Mouse (Mus musculus) hindbrain, embryonic 14.5 days (tissue): ENCODE results near the gene Pdf. TPM values are rescaled to one million over a fixed set of nuclear protein-coding genes. Genes with fewer than 3 reads are reported as not detected.
"Not testable (repeated sequence)": the region's sequence is repeated elsewhere in the genome, so short reads cannot be mapped to it uniquely, and the experiment has no call there.

Source experiments
- ATAC-seq: fragments of 200-750 bp; cut with Nextera tagmentation; 2 replicates; pipeline ENCODE4 v1.8.0; 2017; ENCODE audit warnings: moderate number of reproducible peaks, mild to moderate bottlenecking, moderate TSS enrichment, moderate library complexity; ENCODE audit not compliant: low FRiP score
- DNase-seq: peaks from one replicate; pipeline ENCODE4 v3.0.0-alpha.2; 2015; ENCODE audit warnings: low spot score
- H3K27ac ChIP-seq: fragments of 300-500 bp; sonication (generic); 2 replicates; pipeline ENCODE4 v1.5.1; 2014; ENCODE audit warnings: mild to moderate bottlenecking, moderate library complexity
- H3K27me3 ChIP-seq: fragments of 300-500 bp; sonication (generic); 2 replicates; pipeline ENCODE4 v1.6.1; 2014; ENCODE audit warnings: mild to moderate bottlenecking, low read length, mixed read lengths; ENCODE audit not compliant: control insufficient read depth, insufficient read depth
- H3K36me3 ChIP-seq: fragments of 300-500 bp; sonication (generic); replicated peaks from 2 replicates; pipeline ENCODE4 v1.6.1; 2014; ENCODE audit not compliant: control insufficient read depth, insufficient read depth
- H3K4me1 ChIP-seq: fragments of 300-500 bp; sonication (generic); replicated peaks from 2 replicates; pipeline ENCODE4 v1.6.1; 2014; ENCODE audit warnings: antibody characterized with exemption, low read length, mixed read lengths; ENCODE audit not compliant: control insufficient read depth, insufficient read depth
- H3K4me2 ChIP-seq: fragments of 300-500 bp; sonication (generic); replicated peaks from 2 replicates; pipeline ENCODE4 v1.6.1; 2014; ENCODE audit warnings: mild to moderate bottlenecking, moderate library complexity
- H3K4me3 ChIP-seq: fragments of 300-500 bp; sonication (generic); replicated peaks from 2 replicates; pipeline ENCODE4 v1.5.1; 2014; ENCODE audit warnings: mild to moderate bottlenecking, low read length
- H3K9ac ChIP-seq: fragments of 300-500 bp; sonication (generic); 2 replicates; pipeline ENCODE4 v1.6.1; 2014
- H3K9me3 ChIP-seq: fragments of 300-500 bp; sonication (generic); 2 replicates; pipeline ENCODE4 v1.6.1; 2016; ENCODE audit warnings: low read length; ENCODE audit not compliant: control insufficient read depth
- WGBS: fragments of 180-500 bp; shearing (Covaris S2); extraction: QIAGEN DNeasy Blood & Tissue Kit; methylation state at CpG from one replicate; pipeline ENCODE4 v1.1.7; 2014; 5-methylcytosine and 5-hydroxymethylcytosine counted together
- polyA plus RNA-seq: library from polyadenylated mRNA; unstranded; fragments of >200 nt; fragmentation: Nextera tagmentation; extraction: Ambion mirVana; gene quantifications from 2 replicates; pipeline ENCODE4 v1.2.1, GENCODE M21; 2014

Gene Pdf
- polyA plus RNA-seq, 1 experiment from 2014 or later, result 32.1 TPM

DNA sequence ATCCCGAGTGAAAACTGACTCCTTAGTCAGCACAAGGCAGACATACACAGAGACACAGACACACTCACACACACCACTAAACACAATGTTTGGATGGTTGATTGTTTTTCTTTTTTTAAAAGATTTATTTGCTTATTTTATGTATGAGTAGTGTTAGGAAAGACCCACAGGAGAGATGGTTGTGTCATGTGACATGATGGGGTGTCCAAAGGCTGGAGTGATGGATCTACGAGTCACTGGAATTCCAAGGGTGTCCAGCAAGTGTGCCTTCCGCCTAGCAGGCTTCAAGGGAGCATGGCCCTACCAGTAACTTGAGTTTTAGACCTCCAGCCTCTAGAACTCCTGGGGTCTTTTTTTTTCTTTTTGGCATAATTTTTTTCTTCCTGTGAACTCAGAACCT lies 19.1 kb downstream of the Pdf start:
- 89% methylated on average over 3 of the region's 3 CpGs for WGBS
- no peak overlapping the region for H3K4me3 ChIP-seq
- no peak overlapping the region for H3K27ac ChIP-seq
- DNase-seq (no peak), ATAC-seq (no peak)
- no peak overlapping the region for H3K4me2 ChIP-seq
- H3K27me3 ChIP-seq, result no peaks in the 10 kb centered on the region
- H3K36me3 ChIP-seq, result no peaks in the 10 kb centered on the region
- no peak overlapping the region for H3K9ac ChIP-seq
- peaks cover 14% of the 10 kb centered on the region for H3K4me1 ChIP-seq
- no peaks in the 10 kb centered on the region for H3K9me3 ChIP-seq

DNA sequence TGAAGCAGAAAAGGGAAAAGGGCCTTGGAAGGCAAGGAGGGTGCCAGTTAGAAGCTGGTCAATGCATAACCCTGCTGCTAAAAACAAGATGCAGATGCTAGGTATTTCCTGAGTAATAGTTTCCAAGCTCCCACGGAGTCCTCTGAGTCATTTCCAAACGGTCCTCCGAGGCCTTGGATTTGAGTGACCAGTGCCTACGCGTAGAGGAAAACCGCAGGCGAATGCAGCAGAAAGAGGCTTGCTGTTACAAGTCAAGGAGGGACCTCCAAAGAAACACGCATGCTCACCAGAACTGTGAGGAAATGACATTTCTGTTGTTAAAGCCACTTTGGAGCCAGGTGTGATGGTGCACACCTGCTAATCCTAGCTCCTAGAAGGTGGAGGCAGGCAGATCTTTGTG lies 24.9 kb downstream of the Pdf start:
- Histone ChIP-seq H3K27me3 (no peaks in the 10 kb centered on the region), H3K9me3 (no peaks in the 10 kb centered on the region), H3K4me2 (no peak overlapping the region), H3K27ac (no peak overlapping the region), H3K9ac (no peak overlapping the region), H3K36me3 (no peaks in the 10 kb centered on the region), H3K4me3 (no peak overlapping the region), H3K4me1 (no peaks in the 10 kb centered on the region)
- ATAC-seq (no peak), DNase-seq (no peak)
- WGBS, result 94% methylated on average over 8 of the region's 8 CpGs

DNA sequence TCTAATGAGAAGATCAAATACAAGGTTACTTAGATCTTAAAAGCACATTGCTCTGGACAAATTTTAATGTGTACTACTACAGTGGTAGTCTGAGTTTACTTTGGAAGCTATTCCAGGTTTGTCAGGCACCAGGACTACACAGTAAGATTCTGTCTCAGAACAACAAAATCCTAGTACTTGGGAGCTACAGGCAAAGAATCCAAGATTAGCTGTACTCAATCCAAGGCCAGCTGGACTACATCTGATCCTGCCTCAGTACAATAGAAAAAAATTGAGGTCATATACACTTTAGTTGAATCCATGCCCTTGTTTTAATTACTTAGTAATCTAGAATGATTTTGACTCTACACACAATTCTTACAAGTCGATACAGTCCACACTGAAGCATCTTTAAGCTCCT lies 33.5 kb downstream of the Pdf start:
- H3K4me3 ChIP-seq, result no peak overlapping the region
- no peak for ATAC-seq
- no peak overlapping the region for H3K9ac ChIP-seq
- H3K27me3 ChIP-seq, result no peaks in the 10 kb centered on the region
- peaks cover 24% of the 10 kb centered on the region for H3K36me3 ChIP-seq
- no peaks in the 10 kb centered on the region for H3K4me1 ChIP-seq
- H3K27ac ChIP-seq, result no peak overlapping the region
- H3K4me2 ChIP-seq, result no peak overlapping the region
- no peaks in the 10 kb centered on the region for H3K9me3 ChIP-seq
- no peak for DNase-seq
- WGBS, result 87% methylated on average over 1 of the region's 1 CpGs

DNA sequence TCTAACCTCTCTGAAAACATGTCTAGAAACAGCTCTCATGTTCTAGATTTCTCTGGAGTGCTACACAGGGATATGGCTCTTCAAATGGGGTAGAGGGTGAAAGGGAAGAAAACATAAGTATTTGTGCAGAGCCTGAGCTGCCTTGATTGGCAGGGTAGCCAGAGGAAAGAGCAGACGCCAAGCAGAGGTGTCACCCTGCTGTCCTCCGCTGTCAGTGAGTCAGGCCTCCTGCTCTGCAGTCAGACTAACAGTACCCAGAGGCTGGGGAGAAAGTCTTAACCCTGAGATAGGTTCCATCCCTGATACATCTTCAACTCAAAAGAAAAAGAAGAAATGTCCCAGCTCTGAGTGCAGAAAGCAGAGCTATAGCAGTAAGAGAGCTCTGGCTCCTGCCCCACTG lies 35.7 kb downstream of the Pdf start:
- 92% methylated on average over 2 of the region's 2 CpGs for WGBS
- no peak for ATAC-seq
- no peaks in the 10 kb centered on the region for H3K27me3 ChIP-seq

DNA sequence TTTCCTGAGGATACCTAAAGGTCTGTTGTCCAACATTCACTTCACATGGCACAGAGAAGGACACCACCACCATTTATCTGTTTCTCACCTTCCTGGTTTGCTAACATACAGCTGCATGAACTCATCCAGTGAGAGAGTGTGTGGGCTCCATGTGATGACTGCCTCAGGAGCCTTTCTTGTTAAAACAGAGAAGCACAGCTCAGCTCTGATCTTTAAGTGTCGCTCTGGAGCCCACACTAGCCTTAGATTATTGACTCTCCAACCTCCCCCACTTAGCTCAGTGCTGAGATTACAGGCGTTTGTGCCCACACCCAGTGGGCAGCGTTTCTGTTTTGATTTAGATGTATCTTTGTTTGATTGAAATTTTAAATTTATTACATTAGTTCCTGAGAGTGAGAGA lies 40.6 kb downstream of the Pdf start:
- Histone ChIP-seq H3K27ac (no peak overlapping the region), H3K9ac (no peak overlapping the region), H3K27me3 (no peaks in the 10 kb centered on the region), H3K4me2 (no peak overlapping the region), H3K4me3 (no peak overlapping the region), H3K4me1 (no peaks in the 10 kb centered on the region), H3K9me3 (no peaks in the 10 kb centered on the region), H3K36me3 (peaks cover 27% of the 10 kb centered on the region)
- DNase-seq, result no peak
- 96% methylated on average over 3 of the region's 3 CpGs for WGBS
- ATAC-seq, result no peak

More for the DNA sequence above, 35.7 kb downstream of the Pdf start:
- H3K4me1 ChIP-seq, result no peaks in the 10 kb centered on the region
- H3K9me3 ChIP-seq, result no peaks in the 10 kb centered on the region
- DNase-seq, result no peak
- no peak overlapping the region for H3K9ac ChIP-seq
- no peak overlapping the region for H3K4me3 ChIP-seq
- no peak overlapping the region for H3K4me2 ChIP-seq
- H3K27ac ChIP-seq, result no peak overlapping the region
- H3K36me3 ChIP-seq, result peaks cover 27% of the 10 kb centered on the region

DNA sequence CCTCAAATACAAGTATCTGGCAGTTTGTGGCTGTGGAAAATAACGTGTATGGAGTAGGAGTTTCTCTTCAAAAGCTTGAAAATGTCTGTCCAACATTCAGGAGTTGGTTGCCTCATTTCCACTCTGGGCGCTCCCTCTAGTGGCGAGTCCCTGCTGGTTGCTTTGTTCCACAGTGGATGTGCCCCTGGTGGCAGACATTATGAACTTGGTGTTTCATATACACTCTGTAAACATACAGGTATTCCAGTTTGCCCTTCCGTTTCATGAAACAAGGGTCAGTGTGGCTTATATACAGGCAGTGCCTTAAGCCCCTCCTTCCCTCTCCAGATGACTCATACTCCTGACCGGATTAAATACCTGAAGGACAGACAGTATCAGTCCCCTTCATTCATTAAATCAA lies 45.9 kb downstream of the Pdf start:
- no peaks in the 10 kb centered on the region; the same call in 1 of the 2 replicates for H3K36me3 ChIP-seq
- H3K4me3 ChIP-seq, result no peak overlapping the region
- 41% methylated on average over 5 of the region's 5 CpGs for WGBS
- no peak overlapping the region for H3K4me2 ChIP-seq
- H3K9ac ChIP-seq, result no peak overlapping the region
- peak; percentile 92 for DNase-seq
- no peaks in the 10 kb centered on the region for H3K27me3 ChIP-seq
- no peaks in the 10 kb centered on the region for H3K4me1 ChIP-seq
- ATAC-seq, result peak; percentile 62; the same call in 1 of the 2 replicates
- no peak overlapping the region for H3K27ac ChIP-seq
- H3K9me3 ChIP-seq, result no peaks in the 10 kb centered on the region

DNA sequence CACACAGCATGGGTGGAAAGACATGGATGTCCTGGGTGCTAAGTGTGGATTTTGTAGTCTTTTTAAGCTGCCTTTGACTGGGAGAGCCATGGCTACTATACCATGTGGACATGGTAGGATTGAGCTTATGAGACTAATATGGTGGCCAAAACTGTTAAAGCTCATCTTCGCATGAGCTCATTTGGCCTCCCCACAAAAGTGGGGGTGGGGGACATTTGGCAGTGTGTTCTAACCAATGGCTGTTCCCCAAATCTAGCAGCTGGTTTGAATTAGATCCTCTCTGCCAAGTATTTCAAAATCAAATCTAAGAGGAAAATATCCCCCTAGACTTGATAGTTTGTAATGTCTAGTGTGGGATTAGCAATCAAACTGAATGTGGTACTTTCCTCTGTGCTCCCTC lies 49.3 kb downstream of the Pdf start:
- no peak overlapping the region for H3K4me2 ChIP-seq
- WGBS, result 83% methylated on average over 1 of the region's 1 CpGs
- DNase-seq (no peak), ATAC-seq (no peak)
- no peak overlapping the region for H3K27ac ChIP-seq
- H3K4me3 ChIP-seq, result no peak overlapping the region
- H3K9ac ChIP-seq, result no peak overlapping the region
- H3K9me3 ChIP-seq, result no peaks in the 10 kb centered on the region
- H3K36me3 ChIP-seq, result no peaks in the 10 kb centered on the region; the same call in 1 of the 2 replicates
- no peaks in the 10 kb centered on the region for H3K4me1 ChIP-seq
- H3K27me3 ChIP-seq, result no peaks in the 10 kb centered on the region

DNA sequence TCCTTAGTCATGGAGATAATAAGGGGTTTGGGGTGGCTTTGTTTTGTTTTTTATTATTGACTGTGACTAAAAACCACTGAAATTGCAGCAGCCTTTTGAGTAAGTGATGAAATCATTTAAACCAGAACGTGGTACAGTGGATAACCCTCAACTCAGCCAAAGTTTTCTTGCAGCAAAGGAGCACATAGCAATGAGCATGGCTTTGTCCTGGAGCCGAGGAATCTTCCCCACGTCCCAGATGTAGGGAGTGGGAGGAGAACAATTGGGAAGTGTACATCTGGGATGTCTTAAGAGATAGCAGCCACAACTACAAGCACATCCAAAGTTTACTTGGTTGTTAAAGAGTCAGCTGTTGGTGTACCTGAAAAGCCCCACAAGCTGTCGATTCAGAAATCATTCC lies 51.0 kb downstream of the Pdf start:
- H3K4me3 ChIP-seq, result no peak overlapping the region
- ATAC-seq (no peak), DNase-seq (no peak)
- H3K9me3 ChIP-seq, result no peaks in the 10 kb centered on the region
- WGBS, result 89% methylated on average over 4 of the region's 4 CpGs
- H3K27ac ChIP-seq, result no peak overlapping the region
- no peaks in the 10 kb centered on the region for H3K4me1 ChIP-seq
- H3K36me3 ChIP-seq, result peaks cover 5% of the 10 kb centered on the region; the same call in 1 of the 2 replicates
- H3K9ac ChIP-seq, result no peak overlapping the region
- H3K4me2 ChIP-seq, result no peak overlapping the region
- no peaks in the 10 kb centered on the region for H3K27me3 ChIP-seq

DNA sequence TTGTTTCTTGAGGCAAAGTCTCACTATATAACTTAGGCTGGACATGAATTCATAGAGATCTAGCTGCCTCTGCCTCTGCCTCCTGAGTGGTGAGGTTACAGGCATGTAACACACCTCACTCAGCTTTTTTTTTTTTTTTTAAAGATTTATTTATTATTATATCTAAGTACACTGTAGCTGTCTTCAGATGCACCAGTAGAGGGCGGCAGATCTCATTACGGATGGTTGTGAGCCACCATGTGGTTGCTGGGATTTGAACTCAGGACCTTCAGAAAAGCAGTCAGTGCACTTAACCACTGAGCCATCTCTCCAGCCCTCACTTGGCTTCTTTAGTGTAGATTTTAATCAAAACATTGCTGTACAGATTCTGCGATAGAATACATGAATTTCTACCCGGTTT lies 52.1 kb downstream of the Pdf start:
- 87% methylated on average over 4 of the region's 4 CpGs for WGBS
- H3K4me1 ChIP-seq, H3K4me2 ChIP-seq, DNase-seq, H3K36me3 ChIP-seq, H3K9me3 ChIP-seq, H3K4me3 ChIP-seq, ATAC-seq, H3K27me3 ChIP-seq, H3K9ac ChIP-seq, H3K27ac ChIP-seq: not testable (repeated sequence)
